Mouse (Mus musculus) thymus, adult 2 months (tissue): Measurements from ENCODE around the gene Rd3l. TPM values are rescaled to one million over a fixed set of nuclear protein-coding genes. Genes with fewer than 3 reads are reported as not detected.

ENCODE experiments used
- DNase-seq: peaks from one replicate; pipeline ENCODE4 v3.0.0; 2021
- H3K27ac ChIP-seq: fragments of 200-500 bp; 2 replicates; pipeline ENCODE4 v1.5.1; 2012; ENCODE audit warnings: low read length, control low read depth; ENCODE audit not compliant: control insufficient read depth, insufficient read depth
- H3K27me3 ChIP-seq: fragments of 200-500 bp; 2 replicates; pipeline ENCODE4 v1.6.1; 2012; ENCODE audit warnings: mild to moderate bottlenecking, low read length, moderate library complexity, mixed read lengths; ENCODE audit not compliant: control insufficient read depth, insufficient read depth
- H3K36me3 ChIP-seq: fragments of 200-500 bp; 2 replicates; pipeline ENCODE4 v1.6.1; 2012; ENCODE audit warnings: mild to moderate bottlenecking, low read length, moderate library complexity; ENCODE audit not compliant: control insufficient read depth, insufficient read depth
- H3K4me1 ChIP-seq: fragments of 200-500 bp; replicated peaks from 2 replicates; pipeline ENCODE4 v1.6.1; 2012; ENCODE audit warnings: low read length; ENCODE audit not compliant: control insufficient read depth, insufficient read depth
- H3K4me3 ChIP-seq: fragments of 200-500 bp; 2 replicates; pipeline ENCODE4 v1.5.1; 2012; ENCODE audit warnings: mild to moderate bottlenecking, low read length, control low read depth, moderate library complexity; ENCODE audit not compliant: control insufficient read depth, insufficient read depth
- CTCF ChIP-seq: fragments of 200-500 bp; IDR thresholded peaks from 2 replicates; pipeline ENCODE4 v1.5.1; 2012; ENCODE audit warnings: mild to moderate bottlenecking, control low read depth, low read length, moderate library complexity, borderline replicate concordance; ENCODE audit not compliant: control insufficient read depth, poor library complexity, insufficient read depth; ENCODE audit errors: extremely low read depth
- POLR2A ChIP-seq: fragments of 200-500 bp; IDR thresholded peaks from 2 replicates; pipeline ENCODE4 v1.6.1; 2012; ENCODE audit warnings: mild to moderate bottlenecking, low read length, control low read depth, moderate library complexity; ENCODE audit not compliant: control insufficient read depth, poor library complexity, insufficient read depth; ENCODE audit errors: extremely low read depth
- WGBS: fragments of 180-500 bp; shearing (Covaris S2); methylation state at CpG from one replicate; pipeline ENCODE4 v1.1.7; 2018; 5-methylcytosine and 5-hydroxymethylcytosine counted together
- polyA plus RNA-seq: library from polyadenylated mRNA; depleted of rRNA; stranded (reverse); fragments of >200 nt; gene quantifications from 2 replicates; pipeline ENCODE4 v1.2.3, GENCODE M21; 2012

Rd3l gene
- polyA plus RNA-seq, 1 experiment, result not detected

GRCm38 (mm10) chr12:111970085-111970484 lies 11.0 kb downstream of the Rd3l start:
- Histone ChIP-seq H3K36me3 (no peaks in the 10 kb centered on the region), H3K4me3 (no peak overlapping the region), H3K4me1 (peaks cover 7% of the 10 kb centered on the region; the same call in 1 of the 2 replicates), H3K27me3 (no peaks in the 10 kb centered on the region), H3K27ac (no peak overlapping the region)
- no peak for TF ChIP-seq POLR2A
- TF ChIP-seq CTCF, result no peak
- 83% methylated on average over 4 of the region's 4 CpGs for WGBS
- no peak for DNase-seq

DNA sequence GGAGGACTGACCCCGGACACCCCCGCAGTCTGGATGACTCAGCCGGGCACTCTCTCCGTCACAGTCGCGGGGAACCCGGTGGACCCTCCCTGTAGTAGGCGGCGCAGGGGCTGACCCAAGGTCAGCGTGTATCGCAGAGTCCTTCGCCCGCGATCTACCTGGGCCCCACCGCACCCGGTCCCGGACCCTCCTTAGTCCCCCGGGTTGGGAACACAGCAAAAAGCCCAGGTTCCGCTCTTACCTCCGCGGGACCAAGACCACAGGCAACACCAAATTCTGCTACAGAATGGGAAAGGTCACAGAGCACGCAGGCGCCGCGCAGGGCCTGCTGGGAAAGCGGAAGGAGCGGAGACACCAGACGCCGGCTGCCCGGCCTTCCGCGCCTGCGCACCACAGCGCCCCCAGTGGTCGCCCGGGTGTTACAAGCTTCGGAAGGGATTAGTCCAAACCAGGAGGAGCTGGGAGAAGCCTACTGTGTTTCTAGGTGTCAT lies 14.4 kb downstream of the Rd3l start, which contains the start of gene Atp5mpl:
TSS of gene Atp5mpl (minus strand) at position 295 of the 491 bp plus-strand sequence.
- peaks cover 7% of the 10 kb centered on the region; the same call in 1 of the 2 replicates for H3K4me1 ChIP-seq
- peak; percentile 69 for TF ChIP-seq POLR2A
- TF ChIP-seq CTCF, result peak; percentile 98
- H3K27ac ChIP-seq, result no peak within 1 kb of the TSS
- H3K27me3 ChIP-seq, result no peaks in the 10 kb centered on the region
- H3K4me3 ChIP-seq, result peak within 1 kb of the TSS; percentile 67
- no peaks in the 10 kb centered on the region for H3K36me3 ChIP-seq
- under 1% methylated on average over 37 of the region's 37 CpGs for WGBS
- DNase-seq, result peak; percentile 95

- no peak overlapping the region for H3K27ac ChIP-seq
- 94% methylated on average over 5 of the region's 5 CpGs for WGBS
- H3K4me1 ChIP-seq, result peaks cover 7% of the 10 kb centered on the region; the same call in 1 of the 2 replicates
- H3K27me3 ChIP-seq, result no peaks in the 10 kb centered on the region
- DNase-seq, result no peak
- H3K4me3 ChIP-seq, result no peak overlapping the region
- H3K36me3 ChIP-seq, result peaks cover 22% of the 10 kb centered on the region
- TF ChIP-seq CTCF, result no peak
- TF ChIP-seq POLR2A, result no peak
These were observed 17.8 kb downstream of the Rd3l start for GRCm38 (mm10) chr12:111963339-111963738.

DNA sequence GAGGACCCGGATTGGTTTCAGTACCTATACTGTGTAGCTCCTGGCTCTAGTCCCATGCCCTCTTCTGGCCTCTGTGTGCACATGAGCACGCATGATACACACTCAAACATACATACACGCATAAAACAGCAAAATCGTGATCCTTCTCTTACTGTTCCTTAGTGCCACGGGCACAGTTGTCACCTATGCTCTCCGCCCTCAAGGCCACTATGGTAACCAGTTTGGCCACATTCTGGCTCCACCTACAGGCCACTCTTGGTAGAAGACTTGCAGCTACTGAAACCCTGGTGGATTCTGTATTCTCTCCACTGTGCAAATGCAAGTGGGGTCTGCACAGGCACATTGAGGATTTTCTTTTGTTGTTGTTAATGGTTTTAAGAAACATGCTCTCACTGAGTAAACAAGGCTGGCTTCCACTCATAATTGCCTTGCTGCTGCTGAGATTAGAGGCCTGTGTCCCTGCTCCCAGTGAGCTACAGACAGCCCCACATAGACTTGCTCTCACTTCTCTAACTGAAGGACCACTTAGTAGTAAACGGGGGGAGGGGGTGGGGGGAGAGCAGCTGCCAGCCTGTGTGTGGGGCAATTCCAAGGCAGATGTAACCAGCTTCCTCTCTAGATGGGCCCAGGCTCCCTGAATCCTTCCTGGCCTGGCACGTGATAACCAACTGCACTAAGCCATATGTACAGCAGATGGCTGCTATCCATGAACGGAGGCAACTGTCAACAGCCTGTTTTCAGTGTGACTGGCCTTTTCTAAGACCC lies 22.8 kb downstream of the Rd3l start:
- no peak overlapping the region for H3K4me3 ChIP-seq
- 46% methylated on average over 9 of the region's 9 CpGs for WGBS
- H3K27me3 ChIP-seq, result no peaks in the 10 kb centered on the region
- TF ChIP-seq POLR2A, result no peak
- peak; percentile 43; the same call in 1 of the 2 replicates for TF ChIP-seq CTCF
- no peaks in the 10 kb centered on the region for H3K4me1 ChIP-seq
- peaks cover 22% of the 10 kb centered on the region for H3K36me3 ChIP-seq
- H3K27ac ChIP-seq, result no peak overlapping the region
- DNase-seq, result peak; percentile 76

DNA sequence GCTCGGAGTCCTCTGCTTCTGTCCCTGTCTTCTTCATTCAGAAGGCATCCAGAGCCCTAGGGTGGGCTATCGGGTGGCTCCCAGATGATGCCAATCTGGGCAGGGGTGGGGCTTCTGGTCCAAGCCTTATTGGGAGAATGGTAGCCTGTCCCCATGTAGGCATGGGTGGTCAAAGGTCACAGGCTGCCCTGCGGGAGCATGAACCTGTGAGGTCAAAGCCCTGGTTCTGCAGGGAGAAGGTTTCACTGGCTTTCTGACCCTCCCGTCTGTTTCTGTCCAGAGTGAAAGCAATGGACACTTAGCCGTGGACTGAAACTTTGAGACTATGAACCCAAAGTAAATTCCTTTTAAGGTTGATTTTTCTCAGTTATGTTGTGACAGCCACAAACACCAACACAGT lies 24.9 kb downstream of the Rd3l start:
- TF ChIP-seq CTCF (no peak), POLR2A (no peak)
- WGBS, result 93% methylated on average over 5 of the region's 5 CpGs
- Histone ChIP-seq H3K4me3 (no peak overlapping the region), H3K27ac (no peak overlapping the region), H3K36me3 (peaks cover 17% of the 10 kb centered on the region), H3K4me1 (no peaks in the 10 kb centered on the region), H3K27me3 (no peaks in the 10 kb centered on the region)
- DNase-seq, result no peak

DNA sequence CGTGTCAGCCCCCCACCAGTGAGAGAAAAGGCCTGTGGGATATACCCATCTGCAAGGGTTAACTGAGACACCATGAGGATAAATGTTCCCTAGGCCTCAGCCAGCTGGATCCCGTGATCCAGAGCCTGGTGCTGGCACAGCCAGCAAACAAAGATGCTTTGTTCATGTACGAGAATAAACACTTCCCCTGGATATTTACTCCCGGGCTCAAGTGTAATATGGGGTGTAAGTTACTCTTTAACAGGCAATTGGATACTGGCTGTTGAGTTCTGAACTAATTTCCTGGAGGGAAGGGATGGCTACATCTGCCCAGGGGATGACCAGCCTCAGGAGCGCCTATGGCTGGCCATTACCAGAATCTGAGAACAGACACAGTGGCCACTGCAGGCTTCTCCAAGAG lies 29.4 kb downstream of the Rd3l start:
- WGBS, result 91% methylated on average over 5 of the region's 5 CpGs
- TF ChIP-seq CTCF, result no peak
- no peak for TF ChIP-seq POLR2A
- no peak overlapping the region for H3K4me3 ChIP-seq

DNA sequence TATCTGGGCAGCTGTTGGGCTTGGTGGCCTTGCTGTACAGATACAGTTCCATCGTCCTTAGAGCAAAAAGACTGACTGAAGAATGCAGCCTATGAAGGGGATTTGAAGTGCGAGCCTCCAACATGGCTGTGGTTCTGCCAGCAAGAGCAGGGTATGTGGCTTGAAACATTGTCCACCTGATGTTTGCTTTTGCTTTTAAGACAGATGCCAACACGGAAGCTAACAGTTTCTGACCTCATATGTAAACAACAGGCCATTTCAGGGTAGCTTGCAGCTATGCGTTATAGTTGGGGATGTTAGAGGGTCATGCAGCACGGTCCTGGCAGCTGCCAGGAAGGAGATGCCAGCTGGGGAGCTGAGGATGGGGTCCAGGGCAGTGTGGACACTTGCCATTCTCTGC lies 30.6 kb downstream of the Rd3l start:
- no peak overlapping the region for H3K27ac ChIP-seq
- WGBS, result 87% methylated on average over 5 of the region's 5 CpGs
- no peaks in the 10 kb centered on the region for H3K36me3 ChIP-seq
- no peak for DNase-seq
- no peaks in the 10 kb centered on the region for H3K27me3 ChIP-seq
- peaks cover 4% of the 10 kb centered on the region for H3K4me1 ChIP-seq
- TF ChIP-seq CTCF, result no peak
- H3K4me3 ChIP-seq, result no peak overlapping the region

More for the DNA sequence above, 29.4 kb downstream of the Rd3l start:
- Histone ChIP-seq H3K4me1 (no peaks in the 10 kb centered on the region), H3K27ac (no peak overlapping the region), H3K27me3 (no peaks in the 10 kb centered on the region), H3K36me3 (no peaks in the 10 kb centered on the region)
- DNase-seq, result no peak
